Mouse (Mus musculus) lung, adult 2 months (tissue): ENCODE results near the gene Saa2.

ENCODE experiments used
- CTCF ChIP-seq: fragments of 200-500 bp; IDR thresholded peaks from 2 replicates; pipeline ENCODE4 v1.5.1; 2011; ENCODE audit warnings: mild to moderate bottlenecking, low read length, control low read depth; ENCODE audit not compliant: insufficient read depth
- POLR2A ChIP-seq: fragments of 200-500 bp; IDR thresholded peaks from 2 replicates; pipeline ENCODE4 v1.6.1; 2011; ENCODE audit warnings: low read depth, mild to moderate bottlenecking, control low read depth, low read length, borderline replicate concordance; ENCODE audit errors: extremely low read depth

- no peak for TF ChIP-seq CTCF
- TF ChIP-seq POLR2A: no peak
These were observed 27.2 kb upstream of the Saa2 start for GRCm38 (mm10) chr7:46724396-46724795.
